Mouse (Mus musculus) inflammation-experienced regulatory T-cells, adult 16 weeks (primary cell): Measurements from ENCODE around the gene Mrpl55. TPM values are rescaled to one million over a fixed set of nuclear protein-coding genes. Genes with fewer than 3 reads are reported as not detected.

ENCODE experiments used
- polyA plus RNA-seq: library from polyadenylated mRNA; unstranded; fragments of 100-300 nt; shearing (Covaris generic); gene quantifications from one replicate; pipeline ENCODE4 v1.2.1, GENCODE M21; 2017

The Mrpl55 gene
- polyA plus RNA-seq: 48.5 TPM

GRCm38 (mm10) chr11:59202081-59202995, at the start of gene Mrpl55:
Gene Mrpl55, plus strand, starts transcription at chr11:59202486.

GRCm38 (mm10) chr11:59163255-59164236, 38.7 kb upstream of the Mrpl55 start, which contains the start of gene Iba57:
Gene Iba57, minus strand, starts transcription at chr11:59163739.

GRCm38 (mm10) chr11:59182864-59183331, 19.4 kb upstream of the Mrpl55 start, which contains the start of gene Gjc2:
Gene Gjc2, minus strand, starts transcription at chr11:59183213.

GRCm38 (mm10) chr11:59192059-59192386, 10.3 kb upstream of the Mrpl55 start, which contains the start of gene Guk1:
Gene Guk1, minus strand, starts transcription at chr11:59192212.

GRCm38 (mm10) chr11:59208153-59208831, 6.0 kb downstream of the Mrpl55 start, which contains the start of gene 2310033P09Rik:
Gene 2310033P09Rik, plus strand, starts transcription at chr11:59208321.

GRCm38 (mm10) chr11:59228122-59228953, 26.1 kb downstream of the Mrpl55 start, which contains the start of gene Arf1:
Gene Arf1, minus strand, starts transcription at chr11:59228270.

Other genes with a start within 250 kb of the Mrpl55 start
- 23.3 TPM for gene Hist3h2a, start 247.8 kb upstream of the Mrpl55 start, polyA plus RNA-seq
- 0.11 TPM for gene Trim17, start 247.8 kb upstream of the Mrpl55 start, polyA plus RNA-seq
- 45.5 TPM for gene Trim11, start 224.4 kb upstream of the Mrpl55 start, polyA plus RNA-seq
- not detected for gene Obscn, start 66.1 kb upstream of the Mrpl55 start, polyA plus RNA-seq
- 2.2 TPM for gene Iba57, start 38.7 kb upstream of the Mrpl55 start, polyA plus RNA-seq
- not detected for gene Gjc2, start 19.3 kb upstream of the Mrpl55 start, polyA plus RNA-seq
- 88.8 TPM for gene Guk1, start 10.3 kb upstream of the Mrpl55 start, polyA plus RNA-seq
- gene 2310033P09Rik, start 5.8 kb downstream of the Mrpl55 start, polyA plus RNA-seq: 40.1 TPM
- 545 TPM for gene Arf1, start 25.8 kb downstream of the Mrpl55 start, polyA plus RNA-seq
- not detected for gene Wnt3a, start 88.3 kb downstream of the Mrpl55 start, polyA plus RNA-seq
- gene Wnt9a, start 104.4 kb downstream of the Mrpl55 start, polyA plus RNA-seq: not detected
- gene Prss38, start 173.2 kb downstream of the Mrpl55 start, polyA plus RNA-seq: not detected
- 10.7 TPM for gene Jmjd4, start 247.6 kb downstream of the Mrpl55 start, polyA plus RNA-seq
- 62.5 TPM for gene Snap47, start 248.7 kb downstream of the Mrpl55 start, polyA plus RNA-seq